Mouse (Mus musculus): ENCODE data around the gene Ssx2ip. TPM values are rescaled to one million over a fixed set of nuclear protein-coding genes. Genes with fewer than 3 reads are reported as not detected.

Ssx2ip gene
- 10 to 100 TPM; 91.0 to 91.6 TPM for total RNA-seq (2021)
- long read RNA-seq, experiment 1, transcript Ssx2ip-201 (14 exons, 3,410 nt) = minor isoform, 9 of 214 reads
- long read RNA-seq, experiment 1, transcript Ssx2ip-203 (14 exons, 3,232 nt) = major isoform, 24 of 214 reads
- long read RNA-seq, experiment 1, transcript Ssx2ip-204 (14 exons, 3,446 nt) = minor isoform, 19 of 214 reads
- long read RNA-seq, experiment 1, partial matches to known transcripts = 5 of 214 reads
- long read RNA-seq, experiment 1, other reads (novel, unspliced or antisense) = 155 of 214 reads
- long read RNA-seq, experiment 2, transcript Ssx2ip-204 (14 exons, 3,446 nt) = major isoform, 12 of 146 reads
- long read RNA-seq, experiment 2, transcript Ssx2ip-203 (14 exons, 3,232 nt) = minor isoform, 11 of 146 reads
- long read RNA-seq, experiment 2, transcript Ssx2ip-201 (14 exons, 3,410 nt) = minor isoform, 11 of 146 reads
- long read RNA-seq, experiment 2, partial matches to known transcripts = 10 of 146 reads
- long read RNA-seq, experiment 2, other reads (novel, unspliced or antisense) = 102 of 146 reads

DNA sequence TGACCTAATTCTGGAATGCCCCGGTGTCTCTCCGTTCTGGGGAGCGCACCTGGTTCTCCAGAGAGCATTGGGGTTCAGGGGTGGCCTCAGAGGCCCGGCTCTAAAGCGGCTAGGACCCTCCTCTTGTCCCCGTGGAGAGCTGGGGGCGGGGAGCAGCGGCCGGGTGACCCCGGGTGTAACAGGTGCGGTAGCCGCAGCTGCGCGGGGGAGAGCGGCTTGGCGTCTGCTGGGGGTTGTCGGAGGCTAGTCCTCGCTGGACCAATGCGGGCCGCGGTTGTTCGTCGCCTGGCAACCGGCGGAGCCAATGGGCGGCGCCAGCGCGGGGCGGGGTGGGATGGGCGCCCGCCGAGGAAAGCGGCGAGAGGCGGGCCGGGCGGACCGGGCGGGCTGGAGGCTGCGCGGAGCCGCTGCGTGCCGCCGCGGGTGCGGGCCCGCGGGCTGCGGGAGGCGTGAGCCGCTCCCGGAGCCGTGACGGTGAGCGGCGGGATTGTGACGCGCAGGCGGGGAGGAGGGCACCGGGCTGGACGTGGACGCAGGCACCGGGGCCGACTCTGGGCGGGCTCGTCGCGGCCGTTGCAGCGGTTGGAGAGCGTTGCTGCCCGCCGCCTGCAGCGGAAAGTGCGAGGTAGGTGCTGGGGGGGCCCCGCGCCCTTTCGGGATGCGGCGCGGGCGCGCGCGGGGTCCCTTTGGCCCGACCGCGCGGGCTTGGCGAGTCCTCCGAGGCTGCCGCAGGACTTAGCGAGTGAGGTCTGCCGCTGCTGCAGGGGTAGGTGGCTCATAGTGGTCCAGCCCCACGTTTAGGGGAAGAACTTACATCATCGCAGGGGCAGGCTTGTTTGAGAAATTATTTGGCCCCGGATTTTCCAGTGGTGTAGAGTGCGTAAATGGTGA, at the start of gene Ssx2ip:
Gene Ssx2ip, plus strand, starts transcription at position 332 of the 891 bp plus-strand sequence.
- intact Hi-C loops (cut with DNase I) = loop anchor here (2.0 kb wide), 1 partner anchor 60 kb away; no protein-coding TSS in a partner anchor

DNA sequence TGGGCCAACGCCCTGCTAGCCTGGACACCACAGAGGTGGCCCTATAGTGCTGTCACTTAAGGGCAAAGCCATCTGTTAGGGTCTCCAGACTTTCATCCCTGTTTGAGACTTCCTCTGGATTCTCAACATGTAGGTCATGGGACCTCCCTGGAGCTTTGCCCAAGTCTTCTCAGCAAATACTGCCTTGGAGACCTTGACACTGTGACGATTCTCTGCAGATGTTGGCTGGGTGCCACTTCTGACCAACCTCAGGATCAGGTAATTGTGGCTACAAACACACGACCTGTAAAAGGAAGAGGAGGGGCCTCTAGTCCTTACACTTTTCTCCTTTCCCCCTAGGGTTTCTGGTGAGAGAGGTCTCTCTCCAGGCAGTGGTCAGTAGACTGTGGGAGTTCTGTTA, 49.3 kb upstream of the Ssx2ip start:
- Histone ChIP-seq H3K4me3 (no peak overlapping the region), H3K27ac (no peak overlapping the region)
- no peak for DNase-seq (ENCODE audit: extremely low spot score in 1 of 2, low spot score in 2 of 2)
- intact Hi-C loops (cut with DNase I) = no loop called here
- no peak for TF ChIP-seq CTCF (IDR thresholded peaks at IDR 0.05)

More for the DNA sequence above, at the start of gene Ssx2ip:
- Histone ChIP-seq H3K27ac (peak within 1 kb of the TSS; percentile 99), H3K4me3 (peak within 1 kb of the TSS; percentile 72)
- peak; percentile 98 to 100 for DNase-seq (ENCODE audit: extremely low spot score in 1 of 2, low spot score in 2 of 2)
- no peak; the same call in 1 of the 2 replicates for TF ChIP-seq CTCF (IDR thresholded peaks at IDR 0.05)

DNA sequence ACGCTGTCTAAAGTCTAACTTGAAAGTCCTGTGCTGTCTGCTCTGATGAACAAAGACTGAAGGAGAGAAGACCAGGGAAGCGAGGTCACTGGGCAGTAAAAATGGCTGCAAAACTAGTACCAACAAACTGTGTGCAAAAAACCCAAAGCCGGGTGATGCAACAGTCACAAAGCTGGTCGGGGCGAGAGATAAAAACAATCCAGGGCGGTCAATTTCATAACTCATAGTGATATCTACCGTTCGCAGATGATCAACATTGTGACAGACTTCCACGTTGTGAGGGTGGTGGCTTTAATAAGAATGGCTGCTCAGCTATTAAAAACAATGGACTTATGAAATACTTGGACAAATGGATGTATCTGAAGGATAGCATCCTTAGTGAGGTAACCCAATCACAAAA, 39.0 kb upstream of the Ssx2ip start:
- TF ChIP-seq CTCF (IDR thresholded peaks at IDR 0.05) = no peak
- no peak for DNase-seq (ENCODE audit: extremely low spot score in 1 of 2, low spot score in 2 of 2)
- H3K27ac ChIP-seq = no peak overlapping the region
- intact Hi-C loops (cut with DNase I) = no loop called here
- H3K4me3 ChIP-seq = no peak overlapping the region

DNA sequence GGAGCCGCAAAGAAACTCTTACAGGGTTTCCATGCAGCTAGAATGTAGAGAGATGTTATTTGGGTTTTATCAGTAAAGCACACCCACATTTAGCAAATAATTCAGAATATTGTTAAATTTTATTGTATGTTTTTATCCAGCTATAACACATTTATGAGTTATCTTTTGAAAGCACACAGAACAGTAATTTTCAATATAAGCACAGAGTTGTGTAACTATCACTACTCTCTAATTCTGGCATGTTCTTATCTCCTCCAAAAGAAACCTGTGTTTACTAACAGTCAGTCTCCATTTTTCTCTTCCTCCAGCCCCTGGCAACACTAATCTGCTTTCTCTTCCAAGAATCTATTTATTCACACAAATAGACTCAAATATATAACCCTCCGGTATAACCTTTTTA, 37.4 kb upstream of the Ssx2ip start:
- no peak for TF ChIP-seq CTCF (IDR thresholded peaks at IDR 0.05)
- intact Hi-C loops (cut with DNase I) = no loop called here

GRCm38 (mm10) chr3:146370553-146371095, 33.8 kb upstream of the Ssx2ip start:
- Histone ChIP-seq H3K27ac (no peak overlapping the region), H3K4me3 (no peak overlapping the region)
- intact Hi-C loops (cut with DNase I) = loop anchor here (2.0 kb wide), 1 partner anchor 22 kb away; no protein-coding TSS in a partner anchor
- DNase-seq (ENCODE audit: extremely low spot score in 1 of 2, low spot score in 2 of 2) = no peak
- TF ChIP-seq CTCF (IDR thresholded peaks at IDR 0.05) = no peak

More for the DNA sequence above, 37.4 kb upstream of the Ssx2ip start:
- no peak overlapping the region for H3K4me3 ChIP-seq
- DNase-seq (ENCODE audit: extremely low spot score in 1 of 2, low spot score in 2 of 2) = no peak
- H3K27ac ChIP-seq = no peak overlapping the region

GRCm38 (mm10) chr3:146371201-146371600, 33.2 kb upstream of the Ssx2ip start:
- intact Hi-C loops (cut with DNase I) = loop anchor here (2.0 kb wide), 1 partner anchor 22 kb away; no protein-coding TSS in a partner anchor
- no peak for TF ChIP-seq CTCF (IDR thresholded peaks at IDR 0.05)
- no peak overlapping the region for H3K27ac ChIP-seq
- no peak for DNase-seq (ENCODE audit: extremely low spot score in 1 of 2, low spot score in 2 of 2)
- no peak overlapping the region for H3K4me3 ChIP-seq

DNA sequence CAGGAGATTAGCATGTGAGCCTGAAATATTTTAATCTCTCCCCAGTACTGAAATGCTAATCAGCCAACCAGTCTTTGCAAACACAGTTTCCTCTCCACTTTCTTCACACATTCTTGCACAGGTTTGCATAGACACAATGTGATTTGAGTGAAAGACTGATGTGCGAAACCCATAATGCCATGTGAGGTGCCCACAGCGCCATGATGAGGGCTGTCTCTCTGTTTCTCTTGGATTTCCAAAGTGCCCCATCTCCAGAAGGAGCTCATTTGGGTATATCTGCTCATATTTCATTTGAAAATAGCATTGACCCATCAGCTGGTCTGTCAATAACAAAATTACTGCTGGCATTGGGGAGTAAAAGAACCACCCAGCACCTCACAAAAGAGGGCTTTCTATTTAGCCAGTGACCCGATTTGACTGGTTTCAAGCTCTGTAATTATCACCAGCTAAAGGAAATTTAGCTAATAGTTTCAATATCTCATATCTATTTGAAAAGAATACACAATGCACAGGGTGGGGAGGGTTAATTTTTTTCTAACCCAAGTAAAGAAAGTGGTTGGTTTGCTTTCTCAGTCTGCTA, 29.8 kb upstream of the Ssx2ip start:
- no peak for TF ChIP-seq CTCF (IDR thresholded peaks at IDR 0.05)
- Histone ChIP-seq H3K4me3 (no peak overlapping the region), H3K27ac (no peak overlapping the region)
- DNase-seq (ENCODE audit: extremely low spot score in 1 of 2, low spot score in 2 of 2) = no peak
- intact Hi-C loops (cut with DNase I) = no loop called here

GRCm38 (mm10) chr3:146375224-146375657, 29.2 kb upstream of the Ssx2ip start:
- TF ChIP-seq CTCF (IDR thresholded peaks at IDR 0.05) = no peak
- no peak overlapping the region for H3K4me3 ChIP-seq

GRCm38 (mm10) chr3:146376337-146377130, 27.9 kb upstream of the Ssx2ip start:
- no peak overlapping the region for H3K4me3 ChIP-seq
- H3K27ac ChIP-seq = no peak overlapping the region
- no peak for DNase-seq (ENCODE audit: extremely low spot score in 1 of 2, low spot score in 2 of 2)
- intact Hi-C loops (cut with DNase I) = no loop called here
- TF ChIP-seq CTCF (IDR thresholded peaks at IDR 0.05) = no peak

More at GRCm38 (mm10) chr3:146375224-146375657, 29.2 kb upstream of the Ssx2ip start:
- no peak for DNase-seq (ENCODE audit: extremely low spot score in 1 of 2, low spot score in 2 of 2)
- intact Hi-C loops (cut with DNase I) = no loop called here
- no peak overlapping the region for H3K27ac ChIP-seq

DNA sequence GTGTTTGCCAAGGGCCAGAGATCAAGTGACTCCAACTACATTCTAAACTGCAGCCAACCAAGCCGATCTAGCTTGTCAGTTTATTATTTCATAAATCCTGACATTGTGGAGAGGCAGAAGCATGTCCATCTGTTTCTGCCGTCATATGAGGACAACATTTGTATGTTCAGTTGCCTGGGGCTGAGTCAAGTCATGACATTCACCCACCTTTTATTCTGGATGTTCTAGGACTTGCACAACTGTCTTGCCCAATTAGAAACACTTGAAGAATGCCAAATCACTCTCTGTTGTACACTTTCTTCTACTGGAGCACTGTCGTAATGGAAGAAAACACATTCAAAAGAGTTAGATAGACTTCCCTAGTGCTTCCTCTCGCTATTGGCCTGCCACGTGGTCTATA, 27.2 kb upstream of the Ssx2ip start:
- intact Hi-C loops (cut with DNase I) = no loop called here
- no peak for TF ChIP-seq CTCF (IDR thresholded peaks at IDR 0.05)
- no peak overlapping the region for H3K4me3 ChIP-seq
- DNase-seq (ENCODE audit: extremely low spot score in 1 of 2, low spot score in 2 of 2) = no peak
- H3K27ac ChIP-seq = no peak overlapping the region

Data from left cerebral cortex, adult 2 months (tissue).